Mouse (Mus musculus): ENCODE data around the gene Hadha. TPM values are rescaled to one million over a fixed set of nuclear protein-coding genes. Genes with fewer than 3 reads are reported as not detected.

The Hadha gene
- total and polyA plus RNA-seq, 2 experiments from 2014 or later, result 56.1 to 57.9 TPM

- WGBS, result 94% methylated on average over 6 of the region's 6 CpGs
Observed at GRCm38 (mm10) chr5:30122481-30122880, 32.5 kb downstream of the Hadha start.

GRCm38 (mm10) chr5:30120106-30120505 is 34.9 kb downstream of the Hadha start:
- H3K9ac ChIP-seq, result no peak overlapping the region
- H3K9me3 ChIP-seq (ENCODE audit: low read length), result no peaks in the 10 kb centered on the region
- no peak overlapping the region for H3K27ac ChIP-seq (ENCODE audit: low read depth, low read length)
- no peak overlapping the region for H3K4me2 ChIP-seq (ENCODE audit: low read depth)
- no peak for TF ChIP-seq CTCF (IDR thresholded peaks at IDR 0.05; ENCODE audit: low read depth)
- no peaks in the 10 kb centered on the region for H3K4me1 ChIP-seq (ENCODE audit: insufficient read depth)
- no peak for ATAC-seq
- H3K27me3 ChIP-seq (ENCODE audit: insufficient read depth, low read length), result no peaks in the 10 kb centered on the region
- 83% methylated on average over 7 of the region's 7 CpGs for WGBS
- H3K4me3 ChIP-seq (ENCODE audit: low read depth, low read length), result no peak overlapping the region
- H3K36me3 ChIP-seq (ENCODE audit: insufficient read depth), result peaks cover 70% of the 10 kb centered on the region
- no peak for DNase-seq

More at GRCm38 (mm10) chr5:30122481-30122880, 32.5 kb downstream of the Hadha start:
- Histone ChIP-seq H3K36me3 (ENCODE audit: insufficient read depth) (peaks cover 83% of the 10 kb centered on the region), H3K27ac (ENCODE audit: low read depth, low read length) (no peak overlapping the region), H3K4me2 (ENCODE audit: low read depth) (no peak overlapping the region), H3K4me3 (ENCODE audit: low read depth, low read length) (no peak overlapping the region), H3K4me1 (ENCODE audit: insufficient read depth) (no peaks in the 10 kb centered on the region), H3K27me3 (ENCODE audit: insufficient read depth, low read length) (no peaks in the 10 kb centered on the region), H3K9me3 (ENCODE audit: low read length) (no peaks in the 10 kb centered on the region), H3K9ac (no peak overlapping the region)
- no peak for ATAC-seq
- DNase-seq, result no peak
- no peak for TF ChIP-seq CTCF (IDR thresholded peaks at IDR 0.05; ENCODE audit: low read depth)

- 85% methylated on average over 6 of the region's 6 CpGs for WGBS
- H3K27ac ChIP-seq (ENCODE audit: low read depth, low read length), result no peak overlapping the region
- no peak overlapping the region for H3K4me3 ChIP-seq (ENCODE audit: low read depth, low read length)
- H3K36me3 ChIP-seq (ENCODE audit: insufficient read depth), result peaks cover 61% of the 10 kb centered on the region
- H3K4me2 ChIP-seq (ENCODE audit: low read depth), result no peak overlapping the region
- no peak overlapping the region for H3K9ac ChIP-seq
- H3K9me3 ChIP-seq (ENCODE audit: low read length), result no peaks in the 10 kb centered on the region
- no peaks in the 10 kb centered on the region for H3K27me3 ChIP-seq (ENCODE audit: insufficient read depth, low read length)
- TF ChIP-seq CTCF (IDR thresholded peaks at IDR 0.05; ENCODE audit: low read depth), result no peak
- H3K4me1 ChIP-seq (ENCODE audit: insufficient read depth), result no peaks in the 10 kb centered on the region
- no peak for DNase-seq
- ATAC-seq, result no peak
Observed at GRCm38 (mm10) chr5:30119163-30119562, 35.8 kb downstream of the Hadha start.

- DNase-seq (no peak), ATAC-seq (no peak)
- TF ChIP-seq CTCF (IDR thresholded peaks at IDR 0.05; ENCODE audit: low read depth), result no peak
- H3K27ac ChIP-seq (ENCODE audit: low read depth, low read length), result no peak overlapping the region
- peaks cover 50% of the 10 kb centered on the region for H3K36me3 ChIP-seq (ENCODE audit: insufficient read depth)
- no peaks in the 10 kb centered on the region for H3K27me3 ChIP-seq (ENCODE audit: insufficient read depth, low read length)
- no peaks in the 10 kb centered on the region for H3K9me3 ChIP-seq (ENCODE audit: low read length)
- H3K9ac ChIP-seq, result no peak overlapping the region
- no peak overlapping the region for H3K4me3 ChIP-seq (ENCODE audit: low read depth, low read length)
- no peaks in the 10 kb centered on the region for H3K4me1 ChIP-seq (ENCODE audit: insufficient read depth)
- H3K4me2 ChIP-seq (ENCODE audit: low read depth), result no peak overlapping the region
- 81% methylated on average over 1 of the region's 1 CpGs for WGBS
Observed at GRCm38 (mm10) chr5:30118018-30118417, 36.9 kb downstream of the Hadha start.

GRCm38 (mm10) chr5:30115718-30116117 is 39.2 kb downstream of the Hadha start:
- H3K27ac ChIP-seq (ENCODE audit: low read depth, low read length), result no peak overlapping the region
- H3K4me2 ChIP-seq (ENCODE audit: low read depth), result no peak overlapping the region
- no peak overlapping the region for H3K9ac ChIP-seq
- peaks cover 28% of the 10 kb centered on the region for H3K36me3 ChIP-seq (ENCODE audit: insufficient read depth)
- DNase-seq, result no peak
- no peaks in the 10 kb centered on the region for H3K4me1 ChIP-seq (ENCODE audit: insufficient read depth)
- no peak for ATAC-seq
- H3K9me3 ChIP-seq (ENCODE audit: low read length), result no peaks in the 10 kb centered on the region
- no peaks in the 10 kb centered on the region for H3K27me3 ChIP-seq (ENCODE audit: insufficient read depth, low read length)
- WGBS, result 41% methylated on average over 10 of the region's 10 CpGs
- H3K4me3 ChIP-seq (ENCODE audit: low read depth, low read length), result no peak overlapping the region
- peak; percentile 39 for TF ChIP-seq CTCF (IDR thresholded peaks at IDR 0.05; ENCODE audit: low read depth)

- DNase-seq, result no peak
- Histone ChIP-seq H3K27me3 (ENCODE audit: insufficient read depth, low read length) (no peaks in the 10 kb centered on the region), H3K4me3 (ENCODE audit: low read depth, low read length) (peak overlapping the region; percentile 55), H3K9ac (peak overlapping the region; percentile 57), H3K27ac (ENCODE audit: low read depth, low read length) (no peak overlapping the region), H3K4me2 (ENCODE audit: low read depth) (peak overlapping the region; percentile 86), H3K36me3 (ENCODE audit: insufficient read depth) (peaks cover 18% of the 10 kb centered on the region), H3K4me1 (ENCODE audit: insufficient read depth) (no peaks in the 10 kb centered on the region), H3K9me3 (ENCODE audit: low read length) (no peaks in the 10 kb centered on the region)
- peak; percentile 19 for ATAC-seq
- WGBS, result 8% methylated on average over 28 of the region's 28 CpGs
- no peak for TF ChIP-seq CTCF (IDR thresholded peaks at IDR 0.05; ENCODE audit: low read depth)
Observed at GRCm38 (mm10) chr5:30114761-30115140, 40.2 kb downstream of the Hadha start.

- ATAC-seq, result peak; percentile 92
- Histone ChIP-seq H3K9me3 (ENCODE audit: low read length) (no peaks in the 10 kb centered on the region), H3K4me2 (ENCODE audit: low read depth) (peak overlapping the region; percentile 86), H3K27me3 (ENCODE audit: insufficient read depth, low read length) (no peaks in the 10 kb centered on the region), H3K9ac (peak overlapping the region; percentile 57), H3K36me3 (ENCODE audit: insufficient read depth) (peaks cover 12% of the 10 kb centered on the region), H3K27ac (ENCODE audit: low read depth, low read length) (0 out of 2 replicates have a peak overlapping the region, but pooled peaks have one; percentile 21), H3K4me3 (ENCODE audit: low read depth, low read length) (peak overlapping the region; percentile 55), H3K4me1 (ENCODE audit: insufficient read depth) (no peaks in the 10 kb centered on the region)
- WGBS, result 9% methylated on average over 103 of the region's 103 CpGs
- TF ChIP-seq CTCF (IDR thresholded peaks at IDR 0.05; ENCODE audit: low read depth), result peak; percentile 79
- DNase-seq, result peak; percentile 91
Observed at GRCm38 (mm10) chr5:30113881-30114760, 40.8 kb downstream of the Hadha start.

Data from forebrain, postnatal 0 days (tissue).